Mouse (Mus musculus) heart, embryonic 14.5 days (tissue): ENCODE measurements at regions not wholly inside any gene's neighbourhood (a gene's known extent, or its start where the extent isn't known, plus 50 kb on each side); places are given as distances from the start of the nearest gene placed in this dataset.
"Not testable (repeated sequence)": the region's sequence is repeated elsewhere in the genome, so short reads cannot be mapped to it uniquely, and the experiment has no call there.

Experiments
- ATAC-seq: fragments of 200-750 bp; cut with Nextera tagmentation; 2 replicates; pipeline ENCODE4 v1.8.0; 2017; ENCODE audit warnings: low read depth, moderate TSS enrichment; ENCODE audit not compliant: insufficient number of reproducible peaks, insufficient read depth, low FRiP score
- H3K27ac ChIP-seq, 2 experiments: fragments of 200-500 bp in 1 of 2; fragments of 300-500 bp in 1 of 2; sonication (generic) in 1 of 2; replicated peaks in 1 of 2; 2 replicates each; pipeline ENCODE4 v1.5.1; 2012 to 2014; ENCODE audit warnings: low read depth in 2 of 2, low read length in 2 of 2, control low read depth in 1 of 2, mild to moderate bottlenecking in 1 of 2, mixed read lengths in 1 of 2; ENCODE audit not compliant: control insufficient read depth in 1 of 2, insufficient read depth in 1 of 2
- H3K27me3 ChIP-seq: fragments of 300-500 bp; sonication (generic); 2 replicates; pipeline ENCODE4 v1.6.1; 2014; ENCODE audit warnings: mild to moderate bottlenecking, low read length, control low read depth; ENCODE audit not compliant: control insufficient read depth, insufficient read depth
- H3K36me3 ChIP-seq: fragments of 300-500 bp; sonication (generic); 2 replicates; pipeline ENCODE4 v1.6.1; 2014; ENCODE audit warnings: mild to moderate bottlenecking, control low read depth, low read length, mixed read lengths; ENCODE audit not compliant: control insufficient read depth, insufficient read depth
- H3K4me1 ChIP-seq, 2 experiments: fragments of 200-500 bp in 1 of 2; fragments of 300-500 bp in 1 of 2; sonication (generic) in 1 of 2; 2 replicates each; pipeline ENCODE4 v1.6.1; 2012 to 2014; ENCODE audit warnings: low read length in 2 of 2, control low read depth in 1 of 2, mixed read lengths in 1 of 2; ENCODE audit not compliant: control insufficient read depth in 2 of 2, insufficient read depth in 2 of 2
- H3K4me2 ChIP-seq: fragments of 300-500 bp; sonication (generic); 2 replicates; pipeline ENCODE4 v1.6.1; 2014; ENCODE audit warnings: mild to moderate bottlenecking, low read length
- H3K4me3 ChIP-seq, 2 experiments: fragments of 200-500 bp in 1 of 2; fragments of 300-500 bp in 1 of 2; sonication (generic) in 1 of 2; 2 replicates each; pipeline ENCODE4 v1.5.1; 2012 to 2014; ENCODE audit warnings: low read length in 2 of 2, mild to moderate bottlenecking in 2 of 2, control low read depth in 1 of 2, low read depth in 1 of 2, moderate library complexity in 1 of 2; ENCODE audit not compliant: control insufficient read depth in 1 of 2, insufficient read depth in 1 of 2
- H3K9ac ChIP-seq: fragments of 300-500 bp; sonication (generic); 2 replicates; pipeline ENCODE4 v1.6.1; 2014; ENCODE audit warnings: mild to moderate bottlenecking, low read length
- H3K9me3 ChIP-seq: fragments of 300-500 bp; sonication (generic); 2 replicates; pipeline ENCODE4 v1.6.1; 2016; ENCODE audit warnings: low read length, control low read depth; ENCODE audit not compliant: control insufficient read depth
- WGBS: fragments of 180-500 bp; shearing (Covaris S2); extraction: QIAGEN DNeasy Blood & Tissue Kit; methylation state at CpG from one replicate; pipeline ENCODE4 v1.1.7; 2014; 5-methylcytosine and 5-hydroxymethylcytosine counted together

- H3K27ac ChIP-seq, H3K4me1 ChIP-seq, ATAC-seq, H3K9me3 ChIP-seq, H3K36me3 ChIP-seq, H3K4me2 ChIP-seq, H3K9ac ChIP-seq, H3K4me3 ChIP-seq, H3K27me3 ChIP-seq: not testable (repeated sequence)
- 69% methylated on average over 3 of the region's 3 CpGs for WGBS
Observed at GRCm38 (mm10) chr12:32455231-32455630, 76.7 kb downstream of the Ccdc71l start.

GRCm38 (mm10) chr12:32455913-32456312 lies 77.4 kb downstream of the Ccdc71l start:
- Histone ChIP-seq H3K36me3 (no peaks in the 10 kb centered on the region), H3K27me3 (no peaks in the 10 kb centered on the region)
- no peak for ATAC-seq

GRCm38 (mm10) chr12:32456796-32457195 lies 78.3 kb downstream of the Ccdc71l start:
- H3K4me2 ChIP-seq = no peak overlapping the region
- ATAC-seq = no peak
- H3K27ac ChIP-seq = no peak overlapping the region
- no peak overlapping the region for H3K9ac ChIP-seq
- H3K4me3 ChIP-seq = no peak overlapping the region
- H3K9me3 ChIP-seq = no peaks in the 10 kb centered on the region
- WGBS = 79% methylated on average over 4 of the region's 4 CpGs
- H3K27me3 ChIP-seq = no peaks in the 10 kb centered on the region
- H3K36me3 ChIP-seq = no peaks in the 10 kb centered on the region
- H3K4me1 ChIP-seq = peaks cover 0 to 7% of the 10 kb centered on the region in 2 experiments; a peak in 1 of 4 replicates

More at GRCm38 (mm10) chr12:32455913-32456312, 77.4 kb downstream of the Ccdc71l start:
- Histone ChIP-seq H3K4me3 (no peak overlapping the region), H3K4me2 (no peak overlapping the region), H3K27ac (no peak overlapping the region), H3K9ac (no peak overlapping the region), H3K4me1 (peaks cover 0 to 7% of the 10 kb centered on the region in 2 experiments; a peak in 1 of 4 replicates), H3K9me3 (no peaks in the 10 kb centered on the region)

GRCm38 (mm10) chr12:32458386-32458785 lies 79.9 kb downstream of the Ccdc71l start:
- H3K9ac ChIP-seq = no peak overlapping the region
- H3K4me1 ChIP-seq = peaks cover 0 to 7% of the 10 kb centered on the region in 2 experiments; a peak in 1 of 4 replicates
- no peak overlapping the region for H3K4me3 ChIP-seq
- no peak for ATAC-seq
- H3K4me2 ChIP-seq = no peak overlapping the region
- no peaks in the 10 kb centered on the region for H3K27me3 ChIP-seq
- H3K27ac ChIP-seq = no peak overlapping the region
- no peaks in the 10 kb centered on the region for H3K36me3 ChIP-seq
- WGBS = 62% methylated on average over 1 of the region's 1 CpGs
- H3K9me3 ChIP-seq = no peaks in the 10 kb centered on the region

GRCm38 (mm10) chr12:32460330-32460998 lies 82.0 kb downstream of the Ccdc71l start:
- H3K9ac ChIP-seq = no peak overlapping the region
- ATAC-seq = no peak
- no peaks in the 10 kb centered on the region for H3K9me3 ChIP-seq
- H3K36me3 ChIP-seq = no peaks in the 10 kb centered on the region
- H3K4me3 ChIP-seq = no peak overlapping the region
- no peaks in the 10 kb centered on the region for H3K27me3 ChIP-seq
- 72% methylated on average over 4 of the region's 4 CpGs for WGBS
- no peaks in the 10 kb centered on the region for H3K4me1 ChIP-seq
- H3K4me2 ChIP-seq = no peak overlapping the region
- H3K27ac ChIP-seq = no peak overlapping the region

- H3K4me3 ChIP-seq = no peak overlapping the region
- no peak overlapping the region for H3K4me2 ChIP-seq
- 40% methylated on average over 6 of the region's 6 CpGs for WGBS
- no peak overlapping the region for H3K9ac ChIP-seq
- H3K27me3 ChIP-seq = no peaks in the 10 kb centered on the region
- H3K36me3 ChIP-seq = no peaks in the 10 kb centered on the region
- H3K4me1 ChIP-seq = no peaks in the 10 kb centered on the region
- ATAC-seq = no peak
- H3K27ac ChIP-seq = no peak overlapping the region
- H3K9me3 ChIP-seq = no peaks in the 10 kb centered on the region
Observed at GRCm38 (mm10) chr12:32465371-32465770, 86.9 kb downstream of the Ccdc71l start.

GRCm38 (mm10) chr12:32469863-32470262 lies 91.4 kb downstream of the Ccdc71l start:
- no peak overlapping the region for H3K9ac ChIP-seq
- H3K27me3 ChIP-seq = no peaks in the 10 kb centered on the region
- WGBS = 72% methylated on average over 4 of the region's 4 CpGs
- H3K4me3 ChIP-seq = no peak overlapping the region
- H3K4me1 ChIP-seq = no peaks in the 10 kb centered on the region
- no peaks in the 10 kb centered on the region for H3K36me3 ChIP-seq
- H3K9me3 ChIP-seq = no peaks in the 10 kb centered on the region
- ATAC-seq = no peak
- H3K27ac ChIP-seq = no peak overlapping the region
- no peak overlapping the region for H3K4me2 ChIP-seq

- Histone ChIP-seq H3K9me3 (no peaks in the 10 kb centered on the region), H3K9ac (no peak overlapping the region), H3K27ac (no peak overlapping the region), H3K4me3 (no peak overlapping the region), H3K4me2 (no peak overlapping the region), H3K36me3 (no peaks in the 10 kb centered on the region), H3K4me1 (no peaks in the 10 kb centered on the region), H3K27me3 (no peaks in the 10 kb centered on the region)
- no peak for ATAC-seq
- WGBS = 59% methylated on average over 3 of the region's 3 CpGs
Observed at GRCm38 (mm10) chr12:32479451-32479850, 100.9 kb downstream of the Ccdc71l start.
